Mouse (Mus musculus) bone marrow macrophage, adult 2 months (primary cell): ENCODE results near the gene Robo3.

Experiments
- CTCF ChIP-seq: IDR thresholded peaks from 2 replicates; pipeline ENCODE4 v1.5.1; 2012; ENCODE audit warnings: low read depth, mild to moderate bottlenecking, low read length, moderate library complexity
- POLR2A ChIP-seq: IDR thresholded peaks from 2 replicates; pipeline ENCODE4 v1.6.1; 2012; ENCODE audit warnings: mild to moderate bottlenecking, low read depth, low read length, borderline replicate concordance

- TF ChIP-seq CTCF (no peak), POLR2A (no peak)
These were observed 41.9 kb upstream of the Robo3 start for GRCm38 (mm10) chr9:37474923-37475322.
